Mouse (Mus musculus): Measurements from ENCODE around the gene Kif5c.

Gene Kif5c

GRCm38 (mm10) chr2:49625581-49625980 lies 6.5 kb downstream of the Kif5c start:
- no peak for DNase-seq

DNA sequence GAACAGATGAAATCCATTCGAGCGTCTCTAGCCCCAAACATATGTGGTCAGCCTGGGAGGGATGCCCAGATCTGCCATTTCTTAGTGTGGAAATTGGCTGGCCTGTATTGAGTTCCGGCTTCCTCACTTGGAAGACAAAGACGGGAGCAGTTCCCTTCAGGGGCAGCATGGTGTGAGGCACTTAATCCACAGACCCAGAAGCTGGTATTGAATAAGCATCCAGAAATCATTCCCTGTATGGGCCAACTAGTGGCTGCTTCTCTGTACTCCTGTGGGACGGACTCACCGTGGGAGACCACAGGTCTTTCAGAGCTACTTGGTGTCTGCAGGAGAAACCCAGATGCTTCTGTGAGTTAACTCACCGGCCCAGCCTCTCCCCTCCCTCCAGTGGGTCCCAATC lies 8.5 kb downstream of the Kif5c start:
- DNase-seq, result no peak

DNA sequence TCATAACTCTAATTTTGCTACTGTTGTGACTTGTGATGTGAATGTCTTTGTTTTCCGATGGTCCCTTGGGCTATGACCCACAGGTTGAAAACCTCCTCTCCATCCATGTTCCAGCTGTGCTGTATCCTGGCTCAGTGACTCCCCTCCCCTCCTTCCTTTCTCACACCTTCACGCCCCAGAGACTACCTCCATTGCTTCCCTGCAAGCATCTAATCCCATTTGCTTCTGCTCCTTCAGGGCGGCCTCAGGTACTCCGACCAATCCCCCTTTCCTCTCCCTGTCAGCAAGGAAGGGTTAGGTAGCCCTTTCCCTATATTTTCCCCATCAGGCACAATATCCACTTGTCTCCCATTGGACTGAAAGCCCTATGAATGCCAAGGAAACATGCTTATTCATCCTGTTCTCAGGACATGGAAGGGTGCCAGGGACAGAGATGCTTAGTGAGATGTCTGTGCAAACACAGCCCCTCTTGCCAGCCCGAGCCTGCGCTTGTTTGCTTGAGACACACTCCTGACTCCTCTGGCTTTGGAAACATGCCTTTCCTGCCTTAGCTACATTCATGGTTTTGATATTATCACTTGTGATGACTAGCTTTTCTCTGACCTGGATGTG lies 9.1 kb downstream of the Kif5c start:
- no peak for DNase-seq

- no peak for DNase-seq
Measured at GRCm38 (mm10) chr2:49629181-49629580, 10.1 kb downstream of the Kif5c start.

GRCm38 (mm10) chr2:49630636-49631035 lies 11.5 kb downstream of the Kif5c start:
- DNase-seq, result no peak

- no peak for DNase-seq
Measured at GRCm38 (mm10) chr2:49633231-49633630, 14.1 kb downstream of the Kif5c start.

DNA sequence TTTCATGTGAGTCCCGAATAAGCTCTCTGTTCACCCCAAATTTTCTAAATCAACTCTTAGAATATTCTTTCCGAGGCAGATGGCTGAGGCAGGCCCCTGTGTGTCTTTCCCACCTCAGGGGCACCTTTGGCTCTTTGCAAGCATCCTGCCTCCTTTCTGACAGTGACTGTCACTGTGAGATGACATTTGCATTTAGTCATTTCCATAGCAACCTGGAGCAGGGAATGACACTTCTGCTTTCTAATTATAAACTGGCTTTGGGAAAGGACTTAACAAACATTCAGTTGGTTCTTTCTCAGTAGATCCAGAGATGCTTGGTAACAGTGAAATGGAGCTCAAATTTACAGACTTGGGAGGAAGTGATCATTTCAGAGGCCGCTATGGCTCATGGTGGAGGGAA lies 23.7 kb downstream of the Kif5c start:
- no peak for DNase-seq

GRCm38 (mm10) chr2:49643756-49644155 lies 24.7 kb downstream of the Kif5c start:
- no peak for DNase-seq

GRCm38 (mm10) chr2:49647591-49647990 lies 28.5 kb downstream of the Kif5c start:
- DNase-seq, result no peak

DNA sequence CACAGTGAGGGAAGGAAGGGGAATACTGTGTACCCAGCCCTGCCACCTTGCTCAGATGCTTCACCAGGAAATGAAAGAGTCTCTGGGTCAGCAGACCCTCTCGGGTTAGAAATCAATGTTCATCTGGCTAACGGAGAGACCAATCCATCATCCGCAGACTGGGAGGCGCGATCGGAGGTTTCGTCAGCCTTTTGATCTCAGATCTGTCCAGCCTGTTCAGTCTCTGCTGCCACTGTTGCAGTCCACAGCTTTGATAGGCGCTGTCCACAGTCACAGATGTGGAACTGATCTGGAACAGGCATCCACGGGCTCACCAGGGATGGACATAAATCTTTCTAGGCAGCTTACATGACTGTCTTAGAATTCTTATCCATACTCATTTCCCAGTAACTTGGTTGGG lies 29.2 kb downstream of the Kif5c start:
- DNase-seq, result no peak

DNA sequence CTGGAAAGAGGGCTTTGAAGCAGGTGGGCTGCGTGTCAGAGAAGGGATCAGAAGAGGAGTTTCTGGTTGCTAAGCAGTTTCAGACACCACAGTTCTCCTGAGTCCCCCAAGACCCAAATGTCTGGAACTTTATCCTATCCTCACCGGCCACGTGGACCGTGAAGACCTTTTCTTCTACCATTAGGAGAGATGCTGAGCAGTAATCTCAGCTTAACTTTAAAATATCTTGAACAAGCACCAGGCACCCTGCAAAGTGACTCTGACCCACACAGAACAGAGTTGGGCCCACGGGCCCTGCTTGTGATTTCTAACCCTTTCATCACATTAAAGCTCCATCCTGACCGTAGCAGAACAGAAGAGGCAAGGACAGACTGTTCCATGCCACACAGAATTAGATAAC lies 29.7 kb downstream of the Kif5c start:
- no peak for DNase-seq

- no peak for DNase-seq
Measured at GRCm38 (mm10) chr2:49649211-49649610, 30.1 kb downstream of the Kif5c start.

DNA sequence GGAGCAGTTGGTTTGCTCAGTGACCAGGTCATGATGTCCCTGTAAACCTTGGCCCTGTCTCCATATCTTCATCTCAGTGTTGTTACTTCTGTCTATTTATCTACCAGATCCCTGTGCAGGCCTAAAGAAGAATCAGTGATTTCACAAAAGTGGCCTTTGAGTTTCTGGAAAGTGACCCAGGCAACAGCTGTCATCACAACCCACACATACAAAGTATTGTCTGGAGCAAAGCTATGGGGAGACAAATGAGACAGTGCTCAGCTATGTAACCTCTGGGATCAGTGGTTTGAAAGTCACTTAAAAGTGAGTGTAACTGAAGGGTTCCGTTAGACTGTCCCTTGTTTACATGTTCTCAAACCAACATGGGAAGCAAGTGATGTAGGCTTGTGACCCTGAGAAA lies 32.6 kb downstream of the Kif5c start:
- DNase-seq, result no peak

DNA sequence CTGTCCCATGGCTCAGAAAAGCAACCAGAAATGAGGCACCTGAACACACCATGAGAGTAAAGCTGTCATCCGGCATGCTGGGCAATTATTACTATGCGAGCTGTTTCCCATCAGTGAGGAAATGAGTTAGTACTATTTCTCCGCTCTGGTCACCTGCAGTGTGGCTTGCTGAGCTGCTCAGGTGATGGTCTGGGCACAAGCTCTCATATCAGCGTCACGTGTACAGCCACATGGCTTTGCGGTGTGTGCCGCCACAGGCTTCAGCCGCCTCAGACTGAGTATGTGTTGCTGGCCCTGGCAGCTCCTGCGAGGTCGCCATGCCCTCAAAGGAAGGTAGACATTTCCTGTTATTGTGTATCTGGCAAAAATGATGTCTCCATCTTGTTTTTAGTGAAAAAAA lies 35.5 kb downstream of the Kif5c start:
- no peak for DNase-seq

DNA sequence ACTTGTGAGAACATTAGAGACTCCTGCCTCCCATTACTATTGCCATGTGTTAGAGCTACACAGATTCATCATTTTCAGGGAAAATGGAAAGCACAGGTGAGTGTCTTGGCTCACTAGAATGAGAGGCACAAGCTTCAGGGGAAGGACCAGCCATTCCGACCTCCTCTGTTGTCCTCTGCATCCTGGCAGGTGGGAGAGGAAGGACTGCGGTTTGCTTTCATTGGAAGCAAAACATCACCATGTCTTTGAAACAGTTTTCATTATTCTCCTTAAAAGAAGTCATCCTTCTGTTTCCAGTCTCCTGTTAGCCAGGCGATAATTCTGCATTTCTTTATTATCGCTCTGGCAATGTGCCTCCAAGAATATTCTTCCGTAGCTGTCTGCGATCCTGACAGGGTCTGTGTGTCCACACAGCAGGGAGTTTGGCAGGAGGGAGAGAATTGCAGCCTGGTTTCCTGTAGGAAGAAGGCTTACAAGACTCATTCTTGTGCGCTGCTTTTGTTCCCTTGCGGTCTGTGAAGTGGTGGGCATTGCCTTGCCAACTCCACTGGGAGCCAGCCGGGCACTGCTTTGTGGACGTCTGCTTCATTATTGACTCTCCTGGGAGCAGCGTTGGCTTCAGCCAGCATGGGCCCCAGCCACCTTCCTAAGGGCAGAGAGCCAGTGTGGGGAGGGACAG lies 36.2 kb downstream of the Kif5c start:
- DNase-seq, result peak; percentile 40

GRCm38 (mm10) chr2:49655874-49656195 lies 36.7 kb downstream of the Kif5c start:
- DNase-seq, result no peak

DNA sequence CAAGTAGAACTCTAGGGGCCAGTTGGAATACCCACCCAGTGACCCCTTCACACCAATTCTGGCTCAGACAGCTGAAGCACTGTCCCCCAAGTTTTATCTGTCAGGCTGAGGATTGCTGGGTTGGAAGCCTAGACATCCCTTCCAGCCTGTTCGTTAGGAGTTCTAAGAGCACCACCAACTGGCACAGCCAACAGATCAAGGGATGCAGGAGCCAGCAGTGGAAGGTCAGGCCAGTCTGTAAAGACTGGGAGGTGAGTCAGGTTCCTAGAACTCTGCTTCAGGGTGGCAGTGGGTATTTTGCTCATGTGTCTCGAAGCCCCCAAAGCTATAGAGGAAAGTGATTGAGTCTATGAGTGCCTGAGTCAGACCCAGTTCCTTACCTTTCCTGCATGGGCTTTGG lies 37.9 kb downstream of the Kif5c start:
- DNase-seq, result no peak

- no peak for DNase-seq
Measured at GRCm38 (mm10) chr2:49657666-49658065, 38.6 kb downstream of the Kif5c start.

DNA sequence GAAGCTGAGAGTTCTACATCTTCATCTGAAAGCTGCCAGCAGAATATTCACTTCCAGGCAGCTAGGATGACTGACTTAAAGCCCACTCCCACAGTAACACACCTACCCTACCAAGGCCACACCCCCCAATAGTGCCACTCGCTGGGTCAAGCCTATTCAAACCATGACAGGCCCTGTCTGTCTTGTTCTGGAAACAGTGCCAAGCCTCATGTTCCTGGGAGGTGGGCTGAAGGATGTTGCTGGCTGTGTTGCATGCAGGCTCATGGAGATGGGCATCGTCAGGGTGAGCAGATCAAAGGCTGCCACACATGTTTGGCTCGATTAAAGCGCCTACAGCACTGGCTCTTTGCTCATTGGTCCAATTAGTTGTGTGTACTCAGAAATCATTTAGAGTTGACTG lies 39.9 kb downstream of the Kif5c start:
- DNase-seq, result no peak

DNA sequence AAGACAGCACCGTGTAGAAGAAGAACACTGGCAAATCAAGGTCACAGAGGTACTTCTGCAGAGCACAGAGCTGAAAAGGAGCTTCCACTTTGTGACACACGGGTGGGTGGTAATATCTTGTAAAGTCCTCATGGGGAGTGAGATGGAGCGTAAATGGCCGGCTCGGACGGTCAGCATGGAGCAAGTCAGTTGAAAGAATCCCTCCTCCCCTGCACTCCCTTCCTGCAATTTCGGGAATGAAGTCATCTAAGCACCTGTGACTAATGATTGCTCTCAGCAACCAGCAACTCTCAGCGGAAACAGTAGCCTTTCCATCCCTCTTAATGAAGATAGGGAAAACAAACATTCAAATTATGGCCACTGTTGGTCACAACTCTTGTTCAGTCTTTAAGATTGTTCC lies 40.9 kb downstream of the Kif5c start:
- DNase-seq, result no peak

GRCm38 (mm10) chr2:49660375-49660923 lies 41.4 kb downstream of the Kif5c start:
- DNase-seq, result no peak

- no peak for DNase-seq
Measured at GRCm38 (mm10) chr2:49661348-49661747, 42.2 kb downstream of the Kif5c start.

DNA sequence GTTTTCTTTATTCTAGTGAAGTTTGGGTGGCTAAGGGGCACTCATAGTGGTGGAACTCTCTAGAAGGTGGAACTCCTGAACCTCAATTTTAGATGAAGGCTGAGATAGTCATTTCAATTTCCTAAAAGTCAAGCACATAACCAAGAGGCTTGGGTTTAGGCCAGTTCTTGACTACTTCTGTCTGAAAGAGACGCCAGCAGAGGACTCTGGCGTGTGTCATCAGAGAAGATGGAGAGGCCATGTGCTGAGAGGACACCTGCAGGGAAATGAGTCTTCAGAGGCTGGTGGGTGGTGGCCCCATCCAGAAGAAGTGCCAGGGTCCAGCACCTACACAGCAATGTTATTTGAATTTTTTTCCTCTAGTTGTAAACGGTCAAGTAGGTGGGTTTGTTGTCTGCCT lies 42.8 kb downstream of the Kif5c start:
- no peak for DNase-seq

DNA sequence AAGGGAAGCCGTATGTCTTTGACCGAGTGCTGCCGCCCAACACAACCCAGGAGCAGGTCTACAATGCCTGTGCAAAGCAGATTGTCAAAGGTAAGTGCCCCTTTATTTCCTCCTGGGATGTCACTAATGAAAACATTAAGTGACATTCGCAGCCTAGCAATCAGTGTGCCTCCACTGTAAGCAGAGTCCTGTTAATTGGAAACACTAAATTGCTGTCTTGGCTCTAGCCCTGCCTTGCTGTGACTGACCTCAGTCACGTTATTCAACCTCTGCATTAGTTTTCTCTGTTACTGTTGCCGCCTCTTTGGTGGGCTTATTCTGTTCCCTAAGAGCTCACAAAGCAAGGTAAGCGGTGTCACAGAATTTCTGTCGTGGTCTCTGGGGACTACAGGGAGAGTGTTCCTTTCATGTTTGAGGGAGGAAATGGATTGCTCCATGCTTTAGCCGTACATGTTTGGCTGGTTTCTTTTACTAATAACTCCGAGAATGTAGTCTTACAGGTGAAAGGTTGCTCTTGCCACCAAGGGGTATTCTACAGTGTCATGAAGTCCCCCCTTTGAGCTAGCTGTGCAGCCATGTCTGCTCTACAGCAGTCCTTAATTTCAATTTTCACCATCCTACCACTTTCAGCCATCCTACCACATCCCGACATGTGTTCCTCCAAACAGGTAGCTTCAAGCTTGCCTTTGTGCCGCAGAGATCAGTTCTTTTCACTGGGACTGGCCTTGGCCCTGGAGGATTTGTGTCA lies 52.8 kb downstream of the Kif5c start:
- no peak for DNase-seq
